Mouse (Mus musculus) urinary bladder, adult 2 months (tissue): ENCODE data around the gene Qpctl. TPM values are rescaled to one million over a fixed set of nuclear protein-coding genes. Genes with fewer than 3 reads are reported as not detected.
A peak's percentile ranks its signal among the peaks of the same experiment; 100 is the strongest.
"Not testable (repeated sequence)": the region's sequence is repeated elsewhere in the genome, so short reads cannot be mapped to it uniquely, and the experiment has no call there.

Source experiments
- DNase-seq: peaks from one replicate; pipeline ENCODE4 v3.0.0; 2022; ENCODE audit warnings: low spot score
- polyA plus RNA-seq: library from polyadenylated mRNA; depleted of rRNA; stranded (reverse); fragments of >200 nt; gene quantifications from 2 replicates; pipeline ENCODE4 v1.2.3, GENCODE M21; 2012

The Qpctl gene
- polyA plus RNA-seq, 1 experiment: 11.1 TPM

DNA sequence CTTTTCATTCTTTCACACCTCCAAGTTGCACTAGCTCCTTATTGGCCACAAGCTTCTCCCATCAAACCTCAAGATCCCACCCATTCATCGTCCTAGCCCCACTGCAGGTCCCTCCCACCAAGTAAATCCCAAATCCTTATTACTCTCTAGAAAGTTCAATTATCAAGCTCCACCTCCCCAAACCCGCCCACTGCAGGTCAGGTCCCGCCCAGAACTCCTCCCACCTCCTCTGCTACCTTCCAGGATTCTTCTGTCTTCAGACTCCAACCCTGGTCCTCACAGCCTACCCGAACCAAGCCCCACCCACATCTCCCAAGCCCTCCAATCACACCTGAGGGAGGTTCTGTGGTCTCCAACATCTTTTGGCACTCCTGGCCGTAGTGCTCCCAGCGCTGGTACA, 15.1 kb upstream of the Qpctl start:
- no peak for DNase-seq

GRCm38 (mm10) chr7:19163752-19164151, 14.7 kb upstream of the Qpctl start:
- no peak for DNase-seq

DNA sequence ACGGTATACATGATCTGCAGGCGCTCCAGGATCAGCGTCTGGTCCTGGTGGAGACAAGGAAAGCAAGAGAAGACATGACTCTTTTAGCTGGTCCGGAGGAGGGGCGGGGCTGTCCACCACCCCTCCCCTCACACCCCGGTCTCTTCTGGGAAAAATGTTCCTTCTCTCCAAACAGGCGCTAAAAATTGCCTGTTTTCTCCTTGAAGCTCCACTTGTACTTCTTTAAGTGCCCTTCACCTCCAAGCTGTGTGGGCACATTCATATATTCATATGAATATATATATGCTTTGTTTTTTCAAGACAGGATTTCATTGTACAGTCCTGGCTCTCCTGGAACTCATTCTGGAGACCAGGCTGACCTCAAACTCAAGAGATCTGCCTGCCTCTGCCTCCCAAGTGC, 13.8 kb upstream of the Qpctl start:
- no peak for DNase-seq

DNA sequence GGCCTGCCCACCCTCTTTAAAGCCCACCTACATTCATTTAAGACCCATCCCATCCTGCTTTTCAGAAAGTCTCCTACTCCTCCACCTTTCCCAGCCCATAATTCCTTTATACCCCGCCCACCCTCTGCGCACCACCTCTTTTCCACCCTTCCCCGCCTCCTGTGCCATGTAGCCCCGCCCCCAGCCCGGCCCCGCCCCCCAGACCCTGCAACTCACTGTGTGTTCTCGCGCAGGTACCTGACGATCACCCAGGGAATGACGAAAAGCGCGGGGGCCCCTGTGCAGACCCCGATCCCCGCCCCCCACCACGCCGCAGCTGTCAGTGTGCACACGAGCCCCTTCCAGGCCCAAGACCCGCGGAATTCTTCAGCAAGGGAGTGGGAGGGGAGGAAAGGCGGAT, 11.0 kb upstream of the Qpctl start:
- no peak for DNase-seq

- no peak for DNase-seq
Measured at GRCm38 (mm10) chr7:19159411-19159810, 10.3 kb upstream of the Qpctl start.

DNA sequence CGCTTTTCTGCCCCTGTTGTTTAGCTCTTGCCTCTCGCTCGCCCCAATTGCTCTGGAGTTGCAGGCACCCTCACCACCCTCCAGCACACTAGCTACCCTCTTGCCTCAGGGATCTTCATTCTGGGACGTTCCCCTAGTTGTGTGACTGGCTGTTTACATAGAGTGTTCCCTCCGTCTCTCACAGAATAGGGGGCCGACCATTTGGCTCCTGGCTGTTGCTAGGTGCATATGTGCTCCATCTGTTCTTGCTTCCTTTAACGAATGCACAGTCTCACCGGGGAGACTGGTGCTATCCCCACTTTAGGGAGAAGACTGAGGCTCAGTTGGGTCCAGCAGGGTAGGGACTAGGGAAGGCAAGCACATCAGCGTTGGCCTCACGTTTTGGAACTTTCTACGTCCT, 9.5 kb upstream of the Qpctl start:
- DNase-seq: no peak

DNA sequence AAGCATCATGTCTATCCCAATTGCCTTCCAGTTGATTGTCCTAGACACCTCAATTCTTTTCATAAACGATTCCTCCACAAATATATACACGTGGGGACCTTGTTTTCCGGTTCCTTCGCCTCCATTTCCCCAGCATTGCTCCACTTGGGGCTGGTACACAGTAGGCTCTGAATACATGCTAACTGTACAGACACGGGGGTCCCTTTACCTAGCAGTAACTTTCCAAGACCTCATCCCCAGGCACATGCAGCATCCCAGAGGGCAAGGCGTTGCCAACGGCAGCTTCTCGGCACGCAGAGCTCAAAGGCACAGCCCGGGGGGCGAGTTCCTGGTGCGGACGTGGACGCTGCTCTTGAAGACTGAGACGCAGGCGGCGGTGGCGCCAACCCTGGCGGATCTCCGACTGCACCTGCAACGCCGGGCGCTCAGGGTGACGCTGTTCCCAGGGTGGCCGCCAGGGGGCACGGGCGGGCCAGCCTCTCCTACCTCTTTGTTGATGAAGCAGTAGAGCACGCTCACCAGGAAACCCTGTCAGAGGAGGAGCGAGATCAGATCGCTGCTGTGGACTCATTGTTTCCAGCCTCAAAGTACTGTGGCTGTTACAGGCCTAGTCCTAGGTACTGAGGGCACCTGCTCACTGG, 8.2 kb upstream of the Qpctl start:
- peak; percentile 92 for DNase-seq

- no peak for DNase-seq
Measured at GRCm38 (mm10) chr7:19155825-19156475, 6.9 kb upstream of the Qpctl start.

DNA sequence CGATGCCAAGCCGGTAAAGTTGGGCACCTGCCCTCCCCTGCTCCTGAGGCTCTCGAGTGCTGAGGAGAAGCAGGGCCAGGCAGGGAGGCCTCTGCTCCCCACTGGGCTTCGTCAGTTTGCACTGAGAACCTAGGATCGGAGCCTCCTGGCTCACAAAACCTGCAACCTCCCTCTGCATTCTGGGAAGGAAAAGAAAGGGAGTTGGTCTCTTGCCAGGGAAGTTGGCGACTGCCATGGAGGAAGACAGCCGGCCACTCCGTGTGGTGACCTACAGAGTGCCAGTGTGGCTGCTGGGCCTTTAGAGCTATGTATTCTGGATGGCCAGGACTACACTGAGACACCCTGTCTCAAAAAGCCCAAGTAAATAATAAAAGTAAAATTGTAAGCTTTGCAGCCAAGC, 5.7 kb upstream of the Qpctl start:
- DNase-seq: no peak

DNA sequence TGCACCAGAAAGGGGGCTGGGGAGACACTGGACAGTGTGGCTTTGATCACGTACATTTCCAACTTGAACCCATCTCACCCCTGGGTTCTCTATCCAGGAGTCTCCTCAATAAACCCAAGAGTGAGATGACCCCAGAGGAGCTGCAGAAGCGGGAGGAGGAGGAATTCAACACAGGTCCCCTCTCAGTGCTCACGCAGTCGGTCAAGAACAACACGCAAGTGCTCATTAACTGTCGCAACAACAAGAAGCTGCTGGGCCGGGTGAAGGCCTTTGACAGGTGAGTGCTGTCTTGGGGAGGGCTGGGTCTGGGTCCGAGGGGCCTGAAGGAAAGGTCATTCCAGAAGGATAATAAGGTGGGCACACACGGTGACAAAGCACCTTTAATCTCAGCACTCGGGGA, 2.0 kb upstream of the Qpctl start:
- DNase-seq: not testable (repeated sequence)

DNA sequence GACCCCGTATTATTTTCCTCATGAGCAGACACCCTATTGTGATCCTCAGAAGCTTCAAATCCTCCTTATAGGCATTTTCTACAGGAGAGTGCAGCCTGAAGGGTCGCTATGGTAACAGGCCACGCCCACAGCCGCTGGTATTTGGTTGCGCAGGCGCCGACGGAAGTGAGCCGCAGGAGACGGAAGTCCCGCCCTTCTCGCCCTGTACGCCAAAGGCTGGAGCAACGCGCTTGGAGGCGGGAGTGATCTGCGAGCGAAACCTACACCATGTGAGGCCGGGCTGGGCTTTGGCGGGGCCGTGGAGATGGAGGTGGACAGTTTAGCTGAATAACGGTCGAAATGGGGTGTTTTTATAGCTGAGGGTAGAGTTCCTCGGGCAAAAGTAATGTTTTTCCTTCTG, 535 bp upstream of the Qpctl start, which contains the start of gene Snrpd2:
TSS of gene Snrpd2 (plus strand) at position 97 of the 400 bp plus-strand sequence.
- DNase-seq: peak; percentile 88

- DNase-seq: no peak
Measured at GRCm38 (mm10) chr7:19148180-19148874, 764 bp downstream of the Qpctl start.

GRCm38 (mm10) chr7:19147497-19148045, 1.5 kb downstream of the Qpctl start:
- no peak for DNase-seq

DNA sequence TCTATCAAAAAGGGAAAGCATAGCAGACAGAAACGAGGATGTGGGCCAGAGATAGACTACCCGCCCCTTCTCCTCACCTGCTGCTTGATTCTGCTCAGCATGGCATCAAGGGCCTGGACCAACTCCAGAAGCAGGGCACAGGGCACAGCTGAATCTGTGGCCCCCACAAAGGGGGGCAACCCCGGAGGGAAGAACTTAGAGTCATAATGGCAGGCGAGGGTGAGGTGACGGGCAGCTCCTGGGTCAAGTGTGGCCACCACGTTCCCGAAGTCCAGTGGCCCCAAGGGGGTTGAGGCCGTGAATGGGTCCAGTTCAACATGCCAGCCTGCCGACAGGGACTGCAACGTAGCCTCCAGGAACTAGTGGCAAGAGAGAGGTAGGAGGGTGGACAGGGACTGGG, 2.3 kb downstream of the Qpctl start:
- DNase-seq: no peak

DNA sequence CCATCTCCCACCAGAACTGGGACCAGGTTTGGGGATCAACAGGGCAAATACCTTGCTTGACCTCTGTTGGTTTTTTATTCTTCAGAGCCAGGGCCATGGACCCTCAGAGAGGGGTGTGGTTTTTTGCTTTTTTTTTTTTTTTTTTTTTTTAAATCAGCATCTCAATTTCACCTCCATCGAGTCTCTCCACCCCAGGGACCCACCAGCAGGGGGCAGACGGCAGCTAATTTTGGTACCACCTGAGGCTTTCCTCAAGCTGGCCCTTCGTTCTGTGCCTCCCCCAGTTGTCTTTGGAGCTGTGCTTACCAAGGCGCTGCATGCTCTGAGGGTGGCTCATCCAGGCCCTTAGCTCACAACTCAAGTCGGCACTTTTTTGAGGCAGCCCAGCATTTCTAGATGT, 11.7 kb downstream of the Qpctl start:
- DNase-seq: no peak

DNA sequence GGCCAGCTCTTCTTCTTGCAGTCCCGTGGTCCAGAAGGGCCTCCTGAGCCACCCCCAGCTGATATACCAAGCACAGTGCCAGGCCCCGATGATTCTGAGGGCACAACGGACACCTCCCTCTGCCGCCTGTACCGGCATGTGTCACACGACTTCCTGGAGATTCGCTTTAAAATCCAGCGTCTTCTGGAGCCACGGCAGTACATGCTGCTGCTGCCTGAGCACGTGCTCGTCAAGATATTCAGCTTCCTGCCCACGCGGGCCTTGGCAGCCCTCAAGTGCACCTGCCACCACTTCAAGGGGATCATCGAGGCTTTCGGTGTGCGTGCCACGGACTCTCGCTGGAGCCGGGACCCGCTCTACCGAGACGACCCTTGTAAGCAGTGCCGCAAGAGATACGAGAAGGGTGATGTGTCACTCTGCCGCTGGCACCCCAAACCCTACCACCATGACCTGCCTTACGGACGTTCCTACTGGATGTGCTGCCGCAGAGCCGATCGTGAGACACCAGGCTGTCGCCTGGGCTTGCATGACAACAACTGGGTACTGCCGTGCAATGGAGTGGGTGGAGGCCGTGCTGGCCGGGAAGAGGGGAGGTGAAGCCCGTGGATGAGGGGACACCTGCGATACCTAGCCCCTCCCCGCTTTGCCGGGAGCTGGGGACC, 12.3 kb downstream of the Qpctl start:
- no peak for DNase-seq

GRCm38 (mm10) chr7:19136168-19136567, 12.9 kb downstream of the Qpctl start:
- DNase-seq: no peak

GRCm38 (mm10) chr7:19131324-19131848, 17.7 kb downstream of the Qpctl start:
- DNase-seq: peak; percentile 89

DNA sequence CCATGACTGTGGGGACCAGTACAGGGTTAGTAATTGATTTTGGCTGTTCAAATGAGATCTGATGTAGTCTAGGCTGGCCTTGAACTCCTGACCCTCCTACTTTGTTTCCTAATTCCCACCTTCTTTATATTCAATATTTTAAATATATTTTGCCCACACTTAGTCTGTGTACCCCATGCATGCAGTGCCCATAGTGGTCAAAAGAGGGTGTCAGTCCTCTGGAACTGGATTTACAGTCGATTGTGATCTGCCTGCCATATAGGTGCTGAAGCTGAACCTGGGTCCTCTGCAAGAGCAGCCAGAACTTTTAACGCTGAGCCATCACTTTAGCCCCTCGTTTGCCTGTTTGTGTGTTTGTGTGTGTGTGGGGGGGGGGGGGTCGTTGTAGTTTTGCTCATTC, 18.4 kb downstream of the Qpctl start:
- DNase-seq: no peak

DNA sequence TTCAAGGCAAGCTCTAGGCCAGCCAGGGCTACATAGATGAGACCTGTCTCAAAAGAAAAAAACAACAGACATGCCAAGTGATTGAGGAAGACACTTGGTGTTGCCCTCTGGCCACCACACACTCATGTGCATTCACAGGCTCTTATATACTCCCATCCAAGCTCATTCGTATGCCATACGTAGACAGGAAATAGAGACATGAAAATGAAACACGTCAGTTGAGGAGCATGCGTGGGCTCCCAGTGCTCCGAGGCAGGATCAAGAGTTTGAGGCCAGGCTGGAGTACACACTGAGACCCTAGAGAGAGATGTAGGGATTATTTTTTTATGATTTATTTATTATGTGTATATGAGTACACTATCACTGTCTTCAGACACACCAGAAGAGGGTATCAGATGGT, 19.7 kb downstream of the Qpctl start:
- DNase-seq: no peak

GRCm38 (mm10) chr7:19127744-19128143, 21.3 kb downstream of the Qpctl start:
- DNase-seq: no peak

DNA sequence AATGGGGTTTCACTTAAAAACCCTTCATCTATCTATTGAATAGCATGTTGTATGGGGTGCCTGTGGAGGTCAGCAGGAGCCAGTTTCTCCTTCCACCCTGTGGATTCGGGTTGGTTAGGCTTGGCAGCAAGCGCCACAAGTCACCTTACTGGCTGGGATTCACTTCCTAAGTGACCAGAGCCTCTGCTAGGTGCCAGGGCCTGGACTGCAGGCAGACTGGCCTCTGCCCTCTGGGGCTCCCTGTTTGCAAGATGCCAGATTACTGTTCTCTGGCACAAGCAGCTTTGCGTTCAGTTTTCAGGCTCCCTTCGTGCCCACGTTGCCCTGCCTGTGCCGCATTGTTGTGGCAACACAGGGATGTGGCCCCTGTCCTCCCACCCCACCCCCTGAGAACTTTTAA, 24.4 kb downstream of the Qpctl start:
- no peak for DNase-seq
